Mouse (Mus musculus) megakaryocyte, adult 5-6 weeks (primary cell): ENCODE data around the gene Tas2r138. TPM values are rescaled to one million over a fixed set of nuclear protein-coding genes. Genes with fewer than 3 reads are reported as not detected.
"Not testable (repeated sequence)": the region's sequence is repeated elsewhere in the genome, so short reads cannot be mapped to it uniquely, and the experiment has no call there.

Source experiments
- ATAC-seq: 2 replicates; pipeline ENCODE4 v1.8.0; 2016; ENCODE audit warnings: mild to moderate bottlenecking, inconsistent platforms; ENCODE audit not compliant: poor library complexity, severe bottlenecking
- total RNA-seq, 2 experiments: library from RNA; stranded (forward) in 1 of 2; stranded (reverse) in 1 of 2; fragments of 153-499, 151-499 nt in 1 of 2; fragments of 221-1000, 200-1000 nt in 1 of 2; gene quantifications; 2 replicates each; pipeline versions ENCODE4 v1.2.3 to v1.2.4; 2015 to 2017

Tas2r138 gene
- total RNA-seq (2015) = not detected in 2 replicates
- total RNA-seq (2017) = not detected in 2 replicates

DNA sequence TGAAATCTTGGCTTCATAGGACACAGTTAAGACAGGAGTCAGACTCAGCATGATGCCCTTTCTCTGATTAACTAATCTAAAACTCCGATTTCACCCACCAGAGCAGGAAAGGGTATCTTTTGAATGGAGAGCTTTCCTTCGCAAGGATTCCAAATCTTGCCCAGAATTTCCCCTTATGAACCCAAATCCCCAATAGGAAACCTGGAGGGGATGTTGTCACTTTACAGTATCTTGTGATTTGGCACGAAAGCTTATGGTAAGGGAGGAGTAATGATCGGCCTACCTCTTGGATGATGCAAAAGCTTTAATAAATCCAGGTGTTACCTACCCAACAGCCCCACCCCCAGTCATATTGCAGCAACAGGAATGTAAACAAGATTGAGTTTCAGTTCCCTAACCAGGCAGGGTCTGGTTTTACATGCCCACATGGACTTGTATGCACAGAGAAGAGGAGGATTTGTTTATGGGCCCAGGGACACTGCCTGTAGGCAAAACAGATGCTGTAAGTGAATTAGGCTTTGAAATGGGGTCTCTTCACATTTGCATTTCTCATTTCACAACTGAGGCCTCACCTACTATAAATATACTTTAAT lies at the start of gene Tas2r138:
Gene Tas2r138 (minus strand): TSS at position 51 of the 593 bp plus-strand sequence.
- ATAC-seq = peak; percentile 73

DNA sequence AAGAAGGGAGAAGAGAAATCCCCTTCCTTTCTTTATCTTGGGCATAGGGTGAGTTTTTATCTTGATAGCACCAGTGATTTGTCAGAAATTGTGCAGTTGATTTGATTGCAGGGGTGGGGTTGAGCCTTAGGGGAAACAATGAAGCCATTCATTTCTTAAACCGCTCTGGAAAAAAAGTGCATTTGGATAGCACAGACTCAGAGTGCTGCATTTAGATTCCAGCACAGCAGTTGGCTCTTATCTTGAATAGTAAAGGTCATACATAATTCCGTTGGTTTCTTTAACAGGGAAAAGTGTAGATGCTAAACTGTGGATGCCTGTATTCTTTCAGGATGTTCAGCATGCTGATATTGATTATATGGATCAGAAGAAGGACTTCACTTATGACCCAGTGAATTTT lies 47.8 kb upstream of the Tas2r138 start:
- no peak for ATAC-seq

DNA sequence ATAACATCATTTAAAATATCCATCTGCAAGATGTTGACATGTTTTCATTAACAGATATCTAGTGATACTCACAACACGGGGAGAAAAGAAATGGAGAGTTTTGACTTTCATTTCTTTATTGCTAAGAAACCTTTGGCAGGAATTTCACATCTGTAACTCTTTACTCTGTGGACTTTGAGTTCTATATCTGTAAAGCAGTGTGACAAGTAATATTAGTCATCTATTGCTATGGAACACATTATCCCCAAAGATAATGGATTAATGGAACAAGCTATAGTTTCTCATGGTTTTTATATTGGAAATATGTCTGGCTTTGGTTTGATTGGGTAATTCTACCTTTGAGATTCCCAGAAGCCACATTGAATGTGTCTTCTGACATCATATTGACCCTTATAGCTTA lies 37.8 kb upstream of the Tas2r138 start:
- ATAC-seq = no peak

DNA sequence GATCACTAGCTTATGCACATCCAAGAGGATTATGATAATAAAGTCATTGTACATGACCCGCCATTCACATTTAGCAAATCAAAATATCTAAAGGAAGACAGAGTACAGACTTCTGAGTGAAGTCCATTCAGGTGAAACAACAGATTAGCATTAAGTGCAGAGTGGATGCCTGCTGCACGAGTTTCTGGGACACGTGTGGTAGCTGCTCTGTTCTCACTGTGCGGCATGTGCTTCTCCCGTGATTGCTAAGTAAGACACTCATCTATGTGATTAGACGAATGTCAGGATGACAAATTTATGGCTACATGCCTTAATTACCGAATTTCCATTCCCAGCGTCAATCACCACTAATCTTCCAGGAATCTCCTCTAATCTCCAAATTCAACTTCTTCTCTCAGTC lies 32.6 kb upstream of the Tas2r138 start:
- no peak for ATAC-seq

DNA sequence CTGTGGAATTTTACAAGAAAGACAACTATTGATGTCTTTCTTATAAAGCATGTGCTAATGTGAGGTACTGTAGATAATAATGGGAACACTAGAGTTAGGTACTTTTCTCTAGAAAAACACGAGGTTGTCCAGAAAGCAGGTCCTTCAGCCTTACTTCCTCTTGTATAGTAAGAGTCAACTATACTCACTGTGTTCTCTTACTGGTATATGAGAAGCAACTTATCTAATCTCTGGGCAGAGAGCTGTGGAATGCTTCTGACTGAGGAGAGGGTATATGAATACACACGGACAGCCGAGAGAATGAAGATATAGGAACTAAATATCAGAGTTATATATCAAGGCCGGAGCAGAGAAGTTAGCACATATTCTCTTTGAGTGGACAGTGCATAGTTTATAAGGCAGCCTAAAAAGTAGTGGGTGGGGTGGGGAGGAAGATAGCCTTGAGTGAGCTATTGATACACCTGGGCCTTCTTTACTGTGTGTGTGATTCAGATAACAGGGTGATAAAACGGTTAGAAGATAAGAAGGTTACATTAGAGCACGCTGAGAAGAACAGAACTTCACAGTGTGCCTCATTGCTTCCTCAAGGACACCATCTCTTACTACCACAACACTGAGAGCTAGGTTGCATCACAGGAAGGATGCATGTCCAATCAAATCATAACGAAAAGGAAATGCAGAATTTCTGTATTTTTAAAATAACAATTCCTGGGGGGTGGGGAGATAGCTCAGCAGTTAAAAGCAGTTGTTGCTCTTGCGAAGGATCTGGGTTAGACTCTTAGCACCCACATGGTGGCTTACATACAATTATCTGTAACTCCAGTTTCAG lies 27.8 kb upstream of the Tas2r138 start:
- peak; percentile 57; the same call in 1 of the 2 replicates for ATAC-seq

DNA sequence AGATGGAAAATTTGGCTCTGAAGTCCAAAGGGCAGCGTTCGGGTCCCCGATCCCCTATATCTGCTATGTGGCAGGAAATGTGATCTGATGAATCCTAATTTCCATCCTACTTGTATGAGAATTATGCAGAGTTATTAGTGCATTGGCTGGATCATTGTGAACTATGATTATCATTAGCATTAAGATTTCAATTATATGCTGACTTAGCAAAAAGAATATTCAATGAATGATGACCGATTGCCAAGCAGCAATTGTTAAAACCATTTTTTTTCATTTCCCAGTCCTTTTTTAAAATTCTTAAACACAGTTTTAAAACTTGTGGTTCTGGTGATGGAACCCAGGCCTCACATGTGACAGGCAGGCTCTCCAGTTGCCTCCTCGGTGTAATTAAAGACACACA lies 24.6 kb upstream of the Tas2r138 start:
- ATAC-seq = no peak

DNA sequence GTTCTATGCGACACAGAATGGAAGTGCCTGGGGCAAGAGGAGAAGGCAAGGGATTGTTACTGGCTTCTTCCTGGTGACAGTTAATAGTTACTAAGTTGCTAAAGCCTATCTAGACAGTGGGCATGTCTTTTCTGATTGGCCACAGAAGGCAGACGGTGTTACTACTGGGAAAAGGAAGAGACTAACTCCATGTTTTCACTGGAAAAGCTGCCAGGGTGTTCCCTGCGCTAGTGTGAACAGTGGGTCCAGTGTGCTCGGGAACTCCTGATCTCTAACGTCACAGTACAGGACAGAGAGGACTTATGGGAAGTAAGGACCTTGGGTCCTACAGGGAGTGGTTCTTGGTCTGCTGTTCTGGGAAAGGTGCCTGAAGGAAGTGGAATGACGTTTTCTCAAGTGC lies 22.4 kb upstream of the Tas2r138 start:
- ATAC-seq = no peak

DNA sequence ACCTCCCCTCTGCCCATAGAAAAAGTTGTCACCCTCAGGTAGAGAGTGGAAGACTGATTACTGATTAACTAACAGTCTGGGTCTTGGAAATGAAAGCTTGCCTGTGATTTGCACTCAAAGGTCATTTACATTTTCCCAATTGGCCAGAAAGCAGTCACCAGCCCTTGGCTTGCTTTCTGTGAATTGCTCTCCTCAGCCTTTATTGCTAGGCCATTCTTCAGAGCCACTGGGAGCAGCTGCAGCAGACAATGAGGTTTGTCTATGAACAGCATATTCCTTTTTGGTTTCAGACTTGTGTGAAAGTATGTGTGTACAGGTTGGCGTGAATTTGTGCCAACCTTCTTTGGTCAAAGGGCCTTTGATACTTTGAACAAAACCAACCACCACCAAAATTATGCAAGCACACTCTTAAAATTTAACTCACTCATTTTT lies 21.5 kb upstream of the Tas2r138 start:
- no peak for ATAC-seq

DNA sequence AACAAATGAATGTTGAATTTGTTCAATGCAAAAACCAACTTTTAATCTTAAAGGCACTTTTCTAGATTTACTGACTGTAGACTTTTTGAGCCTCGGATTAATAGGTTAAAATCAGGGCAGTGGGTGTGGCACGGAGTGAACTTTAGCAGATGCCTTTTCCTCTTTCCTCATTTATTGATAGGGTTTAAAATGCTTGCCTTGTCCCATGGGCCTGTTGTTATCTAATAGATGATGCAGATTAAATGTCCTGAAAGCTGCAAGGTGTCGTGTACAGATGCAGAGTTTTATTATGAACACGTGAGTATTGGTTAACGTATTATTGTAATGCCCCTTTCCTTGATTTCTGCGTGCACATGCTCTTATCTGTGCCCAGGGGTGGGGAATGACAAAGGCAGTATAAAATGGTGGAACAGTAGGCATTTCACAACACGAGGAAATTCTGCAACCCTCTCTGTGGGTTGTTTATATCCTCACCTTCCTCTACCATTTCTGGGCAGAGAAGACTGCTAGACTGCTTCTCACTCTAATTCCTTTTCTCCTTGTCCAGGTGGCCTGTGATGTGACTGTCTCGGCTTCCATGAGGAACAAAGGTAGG lies 15.4 kb upstream of the Tas2r138 start, which contains the start of gene Mgam:
Gene Mgam (plus strand): TSS at position 426 of the 595 bp plus-strand sequence.
- peak; percentile 81 for ATAC-seq

DNA sequence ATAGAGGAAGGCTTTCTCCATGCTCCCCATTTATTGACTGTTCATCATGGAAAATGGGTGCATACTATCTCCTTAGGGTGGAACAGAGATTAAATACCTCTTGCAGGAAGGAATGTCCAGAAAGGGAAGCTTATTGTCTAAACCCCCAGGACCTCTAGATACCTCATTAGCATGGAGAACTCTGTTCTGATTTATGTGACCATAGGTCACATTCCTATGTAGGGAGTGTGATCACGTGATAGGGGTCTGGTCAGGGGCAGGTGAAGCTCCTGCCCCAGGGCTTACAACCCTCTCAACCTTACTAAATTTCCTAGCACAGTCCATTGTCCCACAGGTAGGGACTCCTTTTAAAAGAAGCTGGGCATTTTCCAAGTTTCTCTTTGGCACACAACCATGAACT lies 13.0 kb upstream of the Tas2r138 start:
- ATAC-seq = no peak

DNA sequence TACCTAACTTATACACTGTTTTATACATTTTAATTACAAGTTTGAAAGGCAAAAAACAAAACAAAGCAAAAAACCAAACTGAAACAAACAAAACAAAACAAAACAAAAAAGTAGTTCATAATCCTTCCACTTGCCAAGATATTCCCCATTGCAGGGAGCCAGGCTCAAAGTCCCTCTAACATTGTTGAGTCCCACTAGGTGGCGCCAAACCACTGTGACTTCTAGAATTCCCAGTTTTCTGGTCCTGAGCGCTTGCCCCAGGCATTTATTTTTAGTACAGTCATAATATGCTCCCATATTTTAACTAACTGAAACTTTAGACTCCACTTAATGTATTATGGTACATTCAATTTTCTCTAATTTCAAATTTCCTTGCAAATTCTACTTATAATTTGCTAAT lies 4.9 kb upstream of the Tas2r138 start:
- peak; percentile 63; the same call in 1 of the 2 replicates for ATAC-seq

DNA sequence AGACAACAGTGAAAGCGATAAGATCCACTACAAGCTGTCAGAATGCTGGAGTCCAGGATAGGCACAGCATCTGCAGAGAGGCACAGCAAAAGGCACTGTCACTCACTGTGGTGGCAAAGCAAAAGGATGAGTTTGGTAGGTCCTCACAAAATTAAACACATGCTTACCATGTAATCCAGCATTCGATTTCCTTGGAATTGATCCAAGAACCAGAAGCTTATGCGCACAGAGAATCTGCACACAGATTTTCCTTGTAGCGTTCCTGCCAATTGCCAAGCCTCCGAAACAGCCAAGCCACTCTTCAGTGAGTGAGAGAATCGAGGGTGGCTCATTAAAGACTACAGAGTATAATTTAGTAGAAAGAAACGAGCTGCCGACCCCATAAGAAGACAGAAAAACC lies 2.9 kb downstream of the Tas2r138 start:
- no peak for ATAC-seq

DNA sequence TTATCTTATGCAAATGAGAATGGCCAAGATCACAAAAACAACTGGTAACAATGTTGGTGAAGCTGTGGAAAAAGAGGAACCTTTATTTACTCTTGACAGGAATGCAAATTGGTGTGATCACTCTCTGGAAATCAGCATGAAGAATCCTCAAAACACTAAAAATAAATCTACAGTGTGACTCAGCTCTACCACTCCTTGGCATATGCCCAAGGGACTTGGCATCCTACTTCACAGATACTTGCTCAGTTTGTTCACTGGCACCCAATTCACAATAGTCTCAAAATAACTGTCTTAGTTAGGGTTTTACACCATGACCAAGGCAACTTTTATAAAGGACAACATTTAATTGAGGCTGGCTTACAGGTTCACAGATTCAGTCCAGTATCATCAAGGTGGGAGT lies 5.7 kb downstream of the Tas2r138 start:
- no peak for ATAC-seq

DNA sequence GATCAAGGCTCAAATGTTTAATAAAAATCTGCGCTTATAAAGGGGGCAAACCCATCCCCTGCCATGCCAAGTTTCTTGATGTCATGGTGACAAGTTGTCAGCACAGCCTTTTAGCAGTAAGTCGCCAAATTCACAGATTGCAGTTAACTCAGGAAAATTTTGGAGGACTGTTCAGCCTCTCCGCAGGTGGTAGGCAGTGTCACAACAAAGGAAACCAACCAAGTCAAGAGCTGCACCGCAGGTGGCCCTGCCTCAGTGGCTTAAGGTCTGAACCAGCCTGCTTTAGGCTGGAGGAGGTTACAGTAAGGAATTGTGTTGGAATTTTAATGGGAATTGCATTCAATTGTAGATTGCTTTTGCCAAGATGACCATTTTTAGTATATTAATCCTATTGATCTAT lies 14.6 kb downstream of the Tas2r138 start:
- not testable (repeated sequence) for ATAC-seq

DNA sequence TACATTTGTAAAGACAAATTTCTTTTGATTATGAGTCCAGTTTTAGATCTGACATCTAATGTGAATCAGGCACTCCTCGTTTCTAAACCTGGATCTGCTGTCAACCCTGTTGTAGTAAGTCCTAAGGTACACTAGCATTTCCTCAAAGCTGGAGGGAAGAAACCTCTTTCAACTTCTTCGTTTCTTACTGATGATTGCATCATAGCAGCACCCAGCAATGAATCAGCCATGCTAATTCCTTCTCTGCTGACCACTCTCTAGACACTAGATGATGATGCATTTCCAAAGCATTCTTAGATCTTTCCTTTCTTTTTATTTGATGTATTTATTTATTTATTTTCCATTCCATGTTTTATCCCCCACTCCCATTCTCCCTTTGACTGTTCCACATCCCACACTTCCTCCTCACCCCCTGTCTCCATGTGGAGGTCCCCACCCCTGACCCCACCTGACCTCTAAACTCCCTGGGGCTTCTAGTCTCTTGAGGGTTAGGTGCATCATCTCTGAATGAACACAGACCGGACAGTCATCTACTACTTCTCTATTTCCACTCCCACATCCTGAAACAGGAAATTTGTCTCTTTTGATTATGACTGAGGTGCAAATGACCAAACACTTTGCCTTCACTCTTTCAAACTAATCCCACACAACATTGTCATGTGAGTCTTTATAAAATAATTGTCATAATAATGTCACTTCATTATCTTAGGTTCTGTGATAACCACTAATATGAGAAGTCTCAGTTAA lies 18.1 kb downstream of the Tas2r138 start:
- ATAC-seq = peak; percentile 99

DNA sequence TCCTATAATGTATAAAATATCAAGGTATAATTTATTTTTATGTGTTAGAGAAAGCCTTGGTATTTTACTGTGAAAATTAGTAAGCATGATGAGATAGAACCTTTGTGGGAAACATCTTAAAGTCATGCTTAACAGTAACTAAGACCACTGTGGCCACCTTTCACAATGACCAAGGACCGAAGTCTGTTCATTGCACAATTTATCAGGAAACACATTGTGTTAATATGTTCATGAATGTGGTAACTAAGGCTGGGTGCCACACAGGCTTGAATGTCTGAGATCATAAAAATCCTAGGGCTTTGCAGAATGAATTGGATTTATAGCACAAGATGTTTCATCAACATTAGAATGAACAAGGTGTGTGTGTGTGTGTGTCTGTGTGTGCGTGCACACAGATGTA lies 24.8 kb downstream of the Tas2r138 start:
- peak; percentile 66 for ATAC-seq

DNA sequence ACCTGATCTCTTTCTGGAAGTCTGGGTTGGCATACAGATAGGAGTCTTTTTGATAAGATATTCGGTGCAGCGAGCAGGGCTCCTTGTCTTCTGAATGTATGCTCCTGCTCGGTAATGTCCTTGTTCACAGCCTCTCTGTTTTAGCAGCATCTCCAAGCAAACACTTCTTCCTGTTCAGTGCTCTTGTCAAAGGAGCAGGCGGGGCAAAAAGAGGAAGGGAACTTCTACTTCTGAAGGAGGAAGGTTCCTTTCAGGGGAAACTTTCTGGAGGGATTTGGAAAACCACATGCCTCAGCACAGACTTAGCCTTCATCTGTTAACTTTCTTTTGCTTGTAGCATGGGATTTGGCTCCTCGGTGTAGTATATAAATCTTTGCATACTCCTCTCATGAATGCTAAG lies 27.5 kb downstream of the Tas2r138 start, which contains the start of gene Clec5a:
Gene Clec5a (minus strand): TSS at position 177 of the 400 bp plus-strand sequence.
- ATAC-seq = peak; percentile 77

DNA sequence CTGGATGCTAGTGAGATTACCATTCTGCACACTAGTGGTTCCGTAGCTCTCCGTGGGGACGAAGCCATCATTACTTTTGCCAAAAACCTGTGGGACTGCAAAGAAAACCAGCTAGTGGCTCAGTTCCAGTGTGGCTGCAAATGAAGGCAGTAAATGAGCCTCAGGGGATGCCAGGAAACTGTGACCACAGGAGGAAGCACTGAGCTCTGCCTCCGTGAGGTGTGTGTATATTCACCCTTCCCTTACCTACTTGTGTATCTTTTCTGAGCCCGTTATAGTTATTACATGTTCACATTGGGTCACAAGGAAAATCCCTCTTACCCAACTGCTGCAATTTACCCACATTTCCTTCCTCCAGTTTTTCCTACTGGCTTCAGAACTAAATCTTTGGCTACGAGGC lies 28.8 kb downstream of the Tas2r138 start:
- peak; percentile 66 for ATAC-seq

DNA sequence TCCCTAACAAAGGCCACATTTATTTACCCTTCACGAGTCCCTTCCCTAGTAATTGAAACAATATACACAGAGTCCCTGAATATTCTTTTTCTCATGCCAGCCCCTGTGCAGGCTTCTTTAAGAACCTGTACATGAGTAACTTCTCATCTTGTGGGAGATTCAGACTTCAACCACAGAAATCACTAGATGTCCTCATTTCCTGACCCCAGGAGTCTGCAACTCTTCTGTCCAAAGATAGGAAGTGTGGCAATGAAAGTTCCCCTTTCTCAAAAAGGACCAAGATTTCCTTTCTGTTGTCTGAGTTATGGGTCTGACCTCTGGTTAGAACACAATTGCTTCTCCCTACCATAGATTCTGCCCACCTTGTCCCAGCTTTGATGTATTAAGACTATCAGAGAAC lies 36.8 kb downstream of the Tas2r138 start:
- peak; percentile 85 for ATAC-seq

DNA sequence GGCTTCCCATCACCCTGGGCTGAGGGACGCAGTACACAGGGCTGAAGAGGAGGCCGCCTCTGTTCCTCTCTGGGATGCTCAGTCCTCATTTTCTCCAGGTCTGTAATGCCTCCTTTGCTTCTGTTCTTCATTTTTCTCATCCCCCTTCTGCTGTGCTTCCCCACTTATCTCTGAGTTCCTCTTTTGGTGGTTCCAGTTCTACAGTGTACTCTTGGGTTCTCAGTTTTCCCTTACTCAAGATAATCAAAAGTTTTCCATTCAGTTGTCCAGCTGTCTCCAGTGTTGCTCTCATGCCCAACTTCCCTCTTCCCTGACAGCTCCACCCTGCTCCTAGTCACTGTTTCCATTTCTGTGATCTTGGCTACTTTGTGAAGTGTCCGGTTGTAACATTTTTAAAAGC lies 39.5 kb downstream of the Tas2r138 start:
- peak; percentile 55 for ATAC-seq

DNA sequence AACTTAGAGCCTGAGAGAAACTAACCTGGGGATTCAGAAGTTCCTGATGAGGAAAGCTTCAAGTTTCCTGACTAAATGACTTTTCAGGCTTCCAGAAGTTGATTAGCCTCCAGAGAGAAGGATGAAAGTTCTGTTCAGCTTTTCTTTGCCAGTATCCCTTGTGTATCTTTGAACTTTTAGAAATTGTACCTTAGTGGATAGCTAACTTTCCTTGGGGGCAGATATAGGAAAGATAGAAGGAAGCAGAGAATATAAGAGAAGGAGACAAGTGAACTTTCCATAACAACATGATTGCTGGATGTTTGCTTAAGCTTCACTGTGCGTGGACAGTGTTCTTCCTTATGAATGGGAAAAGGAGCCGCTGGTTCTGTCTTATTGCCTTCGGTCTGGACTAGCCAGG lies 43.9 kb downstream of the Tas2r138 start, which contains the start of gene Olfr460:
Gene Olfr460 (plus strand): TSS at position 301 of the 400 bp plus-strand sequence.
- ATAC-seq = no peak
